Mouse (Mus musculus): ENCODE data around the gene Adamts18. TPM values are rescaled to one million over a fixed set of nuclear protein-coding genes. Genes with fewer than 3 reads are reported as not detected.

Adamts18 gene
- 1.3 and 1.7 TPM in 2 replicates for polyA plus RNA-seq (2012; rRNA removed)

DNA sequence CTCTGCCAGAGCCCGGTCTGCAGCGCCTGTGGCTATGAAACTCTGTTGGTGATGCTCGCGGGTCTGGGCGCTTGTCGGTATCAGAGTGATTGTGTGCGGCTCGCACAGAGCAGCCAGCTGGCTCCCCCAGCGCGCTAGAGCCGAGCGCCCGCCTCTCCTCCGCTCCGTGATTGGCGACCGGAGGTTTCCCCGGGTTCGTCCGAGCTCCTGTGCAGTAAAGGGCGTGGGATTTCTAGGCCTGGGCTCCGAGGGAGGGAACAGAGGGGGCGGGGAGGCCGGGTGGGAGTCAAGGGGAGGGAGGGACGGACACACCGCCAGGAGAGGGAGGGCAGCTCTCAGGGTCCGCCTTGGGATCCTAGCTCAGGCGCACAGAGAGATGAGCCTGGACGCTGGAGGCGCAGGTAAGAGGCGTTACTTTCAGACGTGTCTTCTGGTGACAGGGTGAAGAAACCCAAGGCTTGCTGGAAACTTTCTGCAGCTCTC lies at the start of gene Adamts18:
Gene Adamts18 (minus strand): TSS at position 86 of the 483 bp plus-strand sequence.
- DNase-seq (ENCODE audit: extremely low spot score in 1 of 2, low spot score in 1 of 2), result peak in 1 of 2 experiments; percentile 43

DNA sequence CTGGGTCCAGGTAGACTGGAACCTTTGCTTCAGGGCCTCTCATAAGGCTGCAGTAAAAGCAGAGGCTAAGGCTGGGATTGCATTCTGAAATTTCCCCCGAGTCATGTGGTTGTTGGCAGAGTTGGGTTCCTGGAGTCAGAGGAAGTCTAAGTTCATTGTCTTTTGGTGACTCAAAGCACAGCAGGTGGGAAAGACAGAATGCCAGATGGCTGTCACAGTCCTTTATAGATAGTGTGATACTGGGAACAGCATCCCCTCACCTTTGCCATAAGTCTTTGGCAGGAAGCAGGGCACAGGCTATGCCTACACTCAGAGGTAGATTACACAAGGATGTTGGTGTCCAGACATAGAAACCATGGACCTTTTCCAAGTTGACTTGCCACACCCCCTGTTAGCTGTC lies 47.9 kb upstream of the Adamts18 start:
- DNase-seq (ENCODE audit: extremely low spot score in 1 of 2, low spot score in 1 of 2), result no peak

DNA sequence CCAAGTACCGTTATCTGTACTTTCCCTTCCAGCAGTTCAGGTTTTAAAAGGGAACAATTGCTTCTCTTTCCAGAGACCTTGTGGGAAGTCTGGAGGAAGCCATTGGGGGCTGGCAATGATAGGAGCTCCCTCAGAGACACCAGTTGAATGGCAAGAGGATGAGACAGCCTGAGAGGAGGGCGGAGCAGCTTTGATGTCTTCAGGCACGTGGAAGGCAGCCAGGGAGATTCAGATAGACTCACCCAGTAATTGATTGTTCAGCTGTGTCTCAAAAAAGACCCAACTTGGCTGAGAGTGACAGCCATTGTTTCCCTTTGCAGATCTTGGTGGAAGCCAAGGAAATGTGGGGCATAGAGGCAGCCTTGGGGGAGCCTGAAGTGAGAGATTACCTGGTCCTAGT lies 42.8 kb upstream of the Adamts18 start:
- no peak for DNase-seq (ENCODE audit: extremely low spot score in 1 of 2, low spot score in 1 of 2)

DNA sequence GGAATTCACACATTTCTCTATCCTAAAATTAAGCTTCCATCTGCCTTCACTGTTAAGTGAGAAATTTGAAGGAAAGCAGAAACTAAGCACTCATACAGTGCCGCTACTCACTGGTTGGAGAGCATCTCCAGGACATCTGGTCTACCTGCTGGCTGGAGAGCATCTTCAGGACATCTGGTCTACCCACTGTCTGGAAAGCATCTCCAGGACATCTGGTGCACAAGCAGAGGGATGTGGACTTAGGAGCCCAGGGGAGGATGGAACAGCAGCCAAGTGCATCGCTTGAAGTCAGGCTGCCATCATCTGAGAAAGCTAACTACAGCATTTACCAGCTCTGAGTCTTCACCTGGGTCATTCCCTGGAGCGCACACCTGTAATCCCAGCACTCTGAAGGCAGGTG lies 38.0 kb upstream of the Adamts18 start:
- no peak for DNase-seq (ENCODE audit: extremely low spot score in 1 of 2, low spot score in 1 of 2)

DNA sequence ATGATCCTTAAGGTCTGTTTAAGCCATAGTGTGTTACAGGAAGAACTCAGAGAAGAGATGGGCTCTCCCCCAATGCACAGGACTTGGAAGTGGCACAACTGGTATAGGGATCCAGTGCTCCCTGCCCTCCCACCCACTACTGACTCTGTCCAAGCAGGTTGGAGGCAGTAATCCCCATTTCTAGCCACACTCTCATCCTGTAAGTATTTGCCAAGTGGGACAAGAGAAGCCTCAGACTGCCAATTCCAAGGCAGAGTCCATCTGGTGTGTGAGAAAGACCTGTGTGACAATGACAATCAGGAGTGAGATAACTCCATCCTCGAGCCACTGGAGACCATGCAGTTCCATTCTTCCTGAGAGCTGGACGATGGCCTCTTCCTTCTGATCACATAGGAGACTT lies 36.6 kb upstream of the Adamts18 start:
- DNase-seq (ENCODE audit: extremely low spot score in 1 of 2, low spot score in 1 of 2), result no peak

GRCm38 (mm10) chr8:113883994-113884393 lies 35.5 kb upstream of the Adamts18 start:
- no peak for DNase-seq (ENCODE audit: extremely low spot score in 1 of 2, low spot score in 1 of 2)

- no peak for DNase-seq (ENCODE audit: extremely low spot score in 1 of 2, low spot score in 1 of 2)
These were observed 34.0 kb upstream of the Adamts18 start for GRCm38 (mm10) chr8:113882558-113882957.

GRCm38 (mm10) chr8:113878411-113879006 lies 30.0 kb upstream of the Adamts18 start:
- no peak for DNase-seq (ENCODE audit: extremely low spot score in 1 of 2, low spot score in 1 of 2)

DNA sequence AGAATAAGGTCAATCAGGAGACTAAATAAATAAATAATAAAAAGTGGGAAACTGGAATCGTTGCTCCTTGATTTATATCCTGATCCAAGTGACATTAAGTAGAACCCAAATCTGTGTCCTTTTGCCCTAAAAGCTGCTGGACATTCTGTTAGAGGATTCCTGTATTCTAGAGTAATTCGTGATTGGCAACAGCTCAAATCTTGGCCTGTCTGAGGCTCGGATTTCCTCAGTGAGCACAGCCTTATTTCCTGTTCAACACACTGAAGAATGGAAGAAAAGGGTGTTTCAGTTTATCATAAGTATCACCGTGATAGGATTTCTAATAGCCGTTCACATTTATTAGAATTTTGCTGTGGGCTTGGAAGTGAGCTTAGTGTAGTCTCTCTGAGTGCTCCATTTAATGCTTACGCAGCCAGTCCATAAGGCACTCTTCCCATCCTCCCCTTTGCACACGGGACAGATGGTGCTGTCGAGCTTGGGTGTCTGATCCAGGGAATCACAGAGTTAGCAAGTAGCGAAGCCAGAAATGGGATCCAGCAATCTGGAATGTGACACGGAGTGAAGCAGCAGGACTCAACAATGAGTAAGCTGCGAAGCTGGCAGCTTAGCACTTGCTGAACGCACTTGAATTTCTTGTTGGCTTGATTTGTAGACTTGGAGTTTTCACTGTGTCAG lies 25.0 kb upstream of the Adamts18 start:
- peak; percentile 87 to 89 for DNase-seq (ENCODE audit: extremely low spot score in 1 of 2, low spot score in 1 of 2)

GRCm38 (mm10) chr8:113872436-113872835 lies 23.9 kb upstream of the Adamts18 start:
- peak; percentile 35 to 63 for DNase-seq (ENCODE audit: extremely low spot score in 1 of 2, low spot score in 1 of 2)

DNA sequence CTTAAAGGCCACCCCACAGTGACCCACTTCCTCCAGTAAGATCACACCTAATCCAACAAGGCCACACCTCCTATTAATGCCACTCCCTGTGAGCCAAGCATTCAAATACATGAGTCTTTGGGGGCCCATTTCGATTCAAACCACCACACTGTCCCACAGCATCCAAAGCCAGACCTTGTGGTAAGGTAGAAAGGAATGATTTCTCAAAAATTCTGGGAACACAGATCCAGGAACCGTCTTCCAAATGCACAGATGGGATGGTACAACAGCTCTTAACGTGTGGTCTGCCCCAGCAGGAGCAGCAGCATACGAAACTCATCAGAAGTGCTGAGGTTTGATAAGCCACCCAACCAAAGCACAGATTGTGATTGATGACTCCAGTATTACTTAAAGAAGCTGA lies 18.0 kb upstream of the Adamts18 start:
- no peak for DNase-seq (ENCODE audit: extremely low spot score in 1 of 2, low spot score in 1 of 2)

GRCm38 (mm10) chr8:113865326-113866093 lies 17.0 kb upstream of the Adamts18 start:
- DNase-seq (ENCODE audit: extremely low spot score in 1 of 2, low spot score in 1 of 2), result no peak

DNA sequence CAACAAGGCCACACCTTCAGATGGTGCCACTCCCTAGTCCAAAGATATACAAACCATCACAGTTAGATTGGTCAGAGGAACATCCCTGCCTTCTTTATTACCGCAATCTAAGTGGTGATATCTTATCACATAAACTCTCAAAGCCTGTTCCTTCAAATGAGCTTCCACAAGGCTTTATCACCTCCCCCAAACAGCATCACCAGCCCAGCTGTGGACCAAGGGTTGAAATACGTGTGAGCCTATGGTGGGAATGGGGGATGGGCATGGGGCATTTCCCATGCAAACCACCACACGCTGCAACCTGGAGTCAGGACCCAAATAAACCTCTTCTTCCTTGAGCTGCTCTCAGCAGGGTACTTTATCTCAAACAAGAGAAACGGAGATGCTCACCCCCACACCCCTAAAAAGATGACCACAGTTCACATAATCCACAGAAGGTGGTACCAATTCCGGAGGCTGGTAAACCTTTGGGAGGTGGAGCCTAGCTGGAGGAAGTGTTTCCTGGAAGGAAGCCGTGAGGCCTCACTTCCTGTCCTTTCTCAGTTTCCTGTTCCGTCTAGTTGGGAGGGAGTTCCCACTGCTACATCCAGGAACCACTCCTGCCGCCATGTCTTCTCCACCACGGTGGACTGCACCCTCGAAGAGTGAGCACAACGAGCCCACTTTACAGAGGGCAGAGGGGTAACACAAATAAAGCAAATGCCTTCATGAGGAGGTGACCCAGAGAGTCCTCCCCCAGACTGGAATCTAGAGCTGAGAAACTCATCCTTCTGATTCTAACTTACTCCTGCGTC lies 11.5 kb upstream of the Adamts18 start:
- DNase-seq (ENCODE audit: extremely low spot score in 1 of 2, low spot score in 1 of 2), result no peak

DNA sequence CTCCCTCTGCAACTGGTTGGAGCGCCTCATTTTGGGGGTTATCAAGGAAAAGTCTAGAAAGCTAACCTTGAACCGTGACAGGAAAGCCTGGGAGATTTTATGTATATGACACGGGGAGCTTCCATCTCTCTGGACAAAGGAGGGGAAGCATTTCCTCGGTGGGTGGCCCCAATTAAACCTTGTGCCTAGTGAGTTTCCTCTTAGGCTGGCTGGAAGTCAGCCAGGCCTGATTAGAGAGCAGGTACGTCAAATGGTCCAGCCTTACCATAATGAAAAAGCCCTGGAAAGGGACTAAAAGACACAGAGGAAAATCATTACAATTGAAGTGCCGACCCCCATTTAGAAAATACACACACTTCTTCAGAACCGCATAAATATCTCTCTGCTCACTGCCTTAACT lies 10.3 kb upstream of the Adamts18 start:
- DNase-seq (ENCODE audit: extremely low spot score in 1 of 2, low spot score in 1 of 2), result no peak

GRCm38 (mm10) chr8:113854622-113855293 lies 6.2 kb upstream of the Adamts18 start:
- no peak for DNase-seq (ENCODE audit: extremely low spot score in 1 of 2, low spot score in 1 of 2)

DNA sequence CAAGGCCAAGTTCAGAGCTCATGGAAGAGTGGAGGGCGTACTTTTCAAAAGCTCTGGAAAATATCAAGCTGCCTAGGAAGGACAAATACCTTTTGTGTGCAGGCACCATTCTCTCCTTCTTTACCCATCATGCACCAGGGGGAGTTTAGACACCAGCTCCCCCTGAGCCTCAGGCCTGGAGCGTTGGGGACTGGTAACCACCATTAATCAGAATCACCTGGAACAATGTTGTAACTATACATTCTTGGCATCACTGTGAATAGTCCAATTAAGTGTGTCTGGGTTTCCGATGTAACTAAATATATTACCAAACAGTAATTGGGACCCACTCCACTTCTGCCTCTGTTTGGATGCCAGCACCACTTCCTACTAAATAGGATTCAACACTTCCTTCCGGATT lies 5.2 kb upstream of the Adamts18 start:
- DNase-seq (ENCODE audit: extremely low spot score in 1 of 2, low spot score in 1 of 2), result no peak

DNA sequence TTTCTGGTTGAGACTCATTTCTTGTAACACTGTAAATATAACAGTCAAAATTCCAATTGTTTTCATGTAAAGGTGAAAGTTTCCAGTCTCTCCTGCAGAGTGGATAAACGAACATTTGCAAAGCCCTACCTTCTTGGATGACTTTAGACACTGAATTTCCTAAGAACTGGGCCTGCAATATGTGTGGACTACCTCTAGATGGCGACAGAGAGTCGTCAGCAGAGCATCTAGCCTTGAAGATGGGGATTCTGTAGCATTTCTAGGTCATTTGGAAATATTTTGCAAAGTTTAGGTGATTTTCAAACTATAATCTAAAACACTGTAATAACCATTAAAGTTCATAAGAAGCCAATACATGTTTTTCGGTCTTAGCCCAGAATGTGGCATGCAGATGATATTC lies 3.1 kb upstream of the Adamts18 start:
- DNase-seq (ENCODE audit: extremely low spot score in 1 of 2, low spot score in 1 of 2), result peak in 1 of 2 experiments; percentile 45

DNA sequence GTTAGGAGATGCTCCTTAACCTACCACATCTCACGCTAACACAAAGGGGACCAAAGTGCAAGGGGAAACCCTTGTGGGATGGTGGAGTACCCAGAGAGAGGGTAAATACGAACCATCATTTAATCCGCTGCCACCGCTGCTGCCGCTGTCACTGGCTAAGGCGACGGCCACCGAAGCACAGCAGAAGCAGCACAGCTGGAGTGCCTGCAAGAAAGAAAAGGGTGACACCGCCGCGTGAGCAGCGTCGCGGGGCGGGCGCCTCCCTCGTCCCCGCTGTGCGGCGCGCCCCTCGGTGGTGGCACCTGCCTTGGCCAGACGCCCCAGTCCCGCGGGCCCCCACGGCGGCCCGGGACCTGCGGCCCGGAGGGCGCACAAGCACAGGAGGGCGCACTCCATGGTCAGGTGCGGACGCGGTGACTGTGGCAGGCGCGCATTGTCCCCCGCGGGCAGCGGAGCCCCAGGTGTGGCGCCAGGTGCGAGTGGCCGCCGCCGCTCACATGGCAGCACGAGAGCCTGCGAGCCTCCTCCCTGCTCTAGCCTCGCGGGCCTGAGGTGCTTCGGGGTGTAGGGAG lies 371 bp downstream of the Adamts18 start:
- DNase-seq (ENCODE audit: extremely low spot score in 1 of 2, low spot score in 1 of 2), result no peak

GRCm38 (mm10) chr8:113847606-113848080 lies 895 bp downstream of the Adamts18 start:
- no peak for DNase-seq (ENCODE audit: extremely low spot score in 1 of 2, low spot score in 1 of 2)

- no peak for DNase-seq (ENCODE audit: extremely low spot score in 1 of 2, low spot score in 1 of 2)
These were observed 1.9 kb downstream of the Adamts18 start for GRCm38 (mm10) chr8:113846669-113847068.

Data from frontal cortex, adult 2 months (tissue).